25 mouse cellular contexts compared by ENCODE assay signal in the genomic region with DNA sequence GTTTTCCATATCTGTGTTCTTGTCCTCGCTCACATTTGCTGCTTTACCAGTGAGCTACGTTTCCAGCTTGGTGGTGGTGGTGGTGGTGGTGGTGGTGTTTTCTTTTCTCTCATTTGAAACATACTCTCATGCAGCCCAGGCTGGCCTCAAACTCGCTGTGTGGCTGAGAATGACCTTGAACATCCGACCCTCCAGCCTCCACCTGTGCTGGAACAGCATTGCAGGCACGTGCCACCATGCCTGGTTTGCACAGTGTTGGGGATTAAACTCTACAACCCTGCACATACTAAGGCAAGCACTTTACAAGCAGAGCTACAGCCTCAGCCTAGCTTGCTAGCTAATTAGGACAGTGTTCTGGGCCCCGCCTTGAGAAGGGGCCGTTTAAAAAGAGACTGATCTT. TPM values are rescaled to one million over a fixed set of nuclear protein-coding genes. Genes with fewer than 3 reads are reported as not detected.
DNase-seq lines count a peak whose midpoint lies in the region; ATAC-seq and TF ChIP-seq lines count a peak whose summit lies in the region.
"Had no signal": no experiment of that assay in that cellular context is flagged by ENCODE, and none has a peak within 500 bp of the region (broad histone marks: within the 10 kb centered on the region; RNA-seq: fewer than 3 reads in every experiment).

No protein-coding gene starts in this region.

- H3K27me3 ChIP-seq in hindbrain, embryonic 10.5 days (ENCODE audit: insufficient read depth, poor library complexity, severe bottlenecking) = no peaks in the 10 kb centered on the region
- no peaks in the 10 kb centered on the region for H3K27me3 ChIP-seq in hindbrain, embryonic 13.5 days
- H3K27me3 ChIP-seq in stomach, embryonic 14.5 days (ENCODE audit: control insufficient read depth, insufficient read depth, low read length) = no peaks in the 10 kb centered on the region
- no peaks in the 10 kb centered on the region for H3K27me3 ChIP-seq in stomach, postnatal 0 days (ENCODE audit: control insufficient read depth, insufficient read depth, low read length)
- H3K27me3 ChIP-seq: embryonic facial prominence, embryonic 13.5 days; embryonic facial prominence, embryonic 15.5 days; forebrain, embryonic 13.5 days; forebrain, embryonic 15.5 days had no signal

- no peak overlapping the region for H3K4me3 ChIP-seq in hindbrain, embryonic 10.5 days
- no peak overlapping the region for H3K4me3 ChIP-seq in hindbrain, embryonic 13.5 days
- no peak overlapping the region for H3K4me3 ChIP-seq in stomach, embryonic 14.5 days (ENCODE audit: low read depth, low read length)
- H3K4me3 ChIP-seq in stomach, postnatal 0 days (ENCODE audit: low read depth, low read length) = no peak overlapping the region
- H3K4me3 ChIP-seq: embryonic facial prominence, embryonic 13.5 days; embryonic facial prominence, embryonic 15.5 days; erythroblast, embryonic 14.5 days; forebrain, embryonic 10.5 days; forebrain, embryonic 13.5 days; forebrain, embryonic 15.5 days had no signal

- DNase-seq in heart, adult 11 months = peak; percentile 62
- DNase-seq in heart, postnatal 10 days = no peak
- no peak for DNase-seq in hindbrain, embryonic 10.5 days (ENCODE audit: low spot score)
- no peak for DNase-seq in stomach, postnatal 0 days (ENCODE audit: low spot score)
- DNase-seq: adrenal gland, adult 2 months; adrenal gland, postnatal 10 days; adrenal gland, postnatal 25 days; cerebellum, adult 11 months; cerebellum, adult 18-20 months; cerebellum, adult 8-10 months; cerebellum, adult 9-11 months; cerebellum, postnatal 36 days; embryo, embryonic 11 days had no signal

- H3K9ac ChIP-seq in hindbrain, embryonic 13.5 days = no peak overlapping the region
- no peak overlapping the region for H3K9ac ChIP-seq in stomach, embryonic 14.5 days (replicated peaks; ENCODE audit: low read depth, low read length)
- H3K9ac ChIP-seq in stomach, postnatal 0 days (ENCODE audit: low read length) = no peak overlapping the region
- H3K9ac ChIP-seq: embryonic facial prominence, embryonic 13.5 days; embryonic facial prominence, embryonic 15.5 days; forebrain, embryonic 13.5 days; forebrain, embryonic 15.5 days had no signal

- no peak for TF ChIP-seq EP300 in stomach, postnatal 0 days (optimal IDR thresholded peaks at IDR 0.05)

- intact Hi-C loops in heart, postnatal 10 days (cut with DNase I) = no loop called here

- ATAC-seq in hindbrain, embryonic 13.5 days (ENCODE audit: low FRiP score) = no peak
- 0 out of 2 replicates have a peak, but pooled peaks have one; percentile 18 for ATAC-seq in stomach, embryonic 14.5 days (ENCODE audit: insufficient number of reproducible peaks, insufficient read depth, low FRiP score, low read depth)
- ATAC-seq in stomach, postnatal 0 days (ENCODE audit: low FRiP score, low TSS enrichment) = no peak
- ATAC-seq: forebrain, embryonic 13.5 days; forebrain, embryonic 15.5 days had no signal

- H3K4me2 ChIP-seq in hindbrain, embryonic 13.5 days = no peak overlapping the region
- no peak overlapping the region for H3K4me2 ChIP-seq in stomach, embryonic 14.5 days (replicated peaks; ENCODE audit: low read depth, low read length)
- H3K4me2 ChIP-seq in stomach, postnatal 0 days (replicated peaks; ENCODE audit: low read depth) = no peak overlapping the region
- H3K4me2 ChIP-seq: embryonic facial prominence, embryonic 13.5 days; embryonic facial prominence, embryonic 15.5 days; forebrain, embryonic 13.5 days; forebrain, embryonic 15.5 days had no signal

- TF ChIP-seq CTCF in stomach, postnatal 0 days (IDR thresholded peaks at IDR 0.05; ENCODE audit: low read depth) = no peak

- H3K27ac ChIP-seq in hindbrain, embryonic 10.5 days = peak overlapping the region; percentile 66; the same call in 1 of the 2 replicates
- no peak overlapping the region for H3K27ac ChIP-seq in hindbrain, embryonic 13.5 days
- H3K27ac ChIP-seq in stomach, embryonic 14.5 days (ENCODE audit: low read length) = no peak overlapping the region
- no peak overlapping the region for H3K27ac ChIP-seq in stomach, postnatal 0 days (replicated peaks)
- H3K27ac ChIP-seq: embryonic facial prominence, embryonic 13.5 days; embryonic facial prominence, embryonic 15.5 days; forebrain, embryonic 10.5 days; forebrain, embryonic 13.5 days; forebrain, embryonic 15.5 days had no signal

- 89% methylated on average over 7 of the region's 7 CpGs for WGBS in hindbrain, embryonic 10.5 days
- WGBS in hindbrain, embryonic 13.5 days = 92% methylated on average over 7 of the region's 7 CpGs
- WGBS in stomach, embryonic 14.5 days = 81% methylated on average over 7 of the region's 7 CpGs
- 80% methylated on average over 7 of the region's 7 CpGs for WGBS in stomach, postnatal 0 days

- H3K4me1 ChIP-seq in hindbrain, embryonic 10.5 days (replicated peaks) = peaks cover 19% of the 10 kb centered on the region
- no peaks in the 10 kb centered on the region for H3K4me1 ChIP-seq in hindbrain, embryonic 13.5 days (replicated peaks)
- no peaks in the 10 kb centered on the region for H3K4me1 ChIP-seq in stomach, embryonic 14.5 days (ENCODE audit: control insufficient read depth, insufficient read depth, low read length)
- H3K4me1 ChIP-seq in stomach, postnatal 0 days (replicated peaks; ENCODE audit: control insufficient read depth, insufficient read depth) = no peaks in the 10 kb centered on the region
- H3K4me1 ChIP-seq: embryonic facial prominence, embryonic 13.5 days; embryonic facial prominence, embryonic 15.5 days; forebrain, embryonic 13.5 days; forebrain, embryonic 15.5 days had no signal

- no peaks in the 10 kb centered on the region for H3K9me3 ChIP-seq in hindbrain, embryonic 10.5 days
- no peaks in the 10 kb centered on the region for H3K9me3 ChIP-seq in hindbrain, embryonic 13.5 days
- H3K9me3 ChIP-seq in stomach, embryonic 14.5 days (ENCODE audit: control insufficient read depth, low read depth, low read length) = no peaks in the 10 kb centered on the region
- no peaks in the 10 kb centered on the region for H3K9me3 ChIP-seq in stomach, postnatal 0 days (ENCODE audit: control insufficient read depth, low read length)
- H3K9me3 ChIP-seq: embryonic facial prominence, embryonic 13.5 days; embryonic facial prominence, embryonic 15.5 days; forebrain, embryonic 10.5 days; forebrain, embryonic 13.5 days; forebrain, embryonic 15.5 days had no signal

- H3K36me3 ChIP-seq in hindbrain, embryonic 10.5 days = no peaks in the 10 kb centered on the region
- no peaks in the 10 kb centered on the region for H3K36me3 ChIP-seq in hindbrain, embryonic 13.5 days
- H3K36me3 ChIP-seq in stomach, embryonic 14.5 days (ENCODE audit: control insufficient read depth, insufficient read depth, low read length) = no peaks in the 10 kb centered on the region
- no peaks in the 10 kb centered on the region for H3K36me3 ChIP-seq in stomach, postnatal 0 days (ENCODE audit: control insufficient read depth, insufficient read depth, low read length)
- H3K36me3 ChIP-seq: embryonic facial prominence, embryonic 13.5 days; embryonic facial prominence, embryonic 15.5 days; forebrain, embryonic 10.5 days; forebrain, embryonic 15.5 days had no signal

RNA-seq across cellular contexts. Expression of a gene that starts 18.3 kb away (rescaled TPM):
- not detected for total RNA-seq in heart, postnatal 10 days (2021)
- polyA plus RNA-seq in hindbrain, embryonic 10.5 days (2016; fragmentation: Nextera tagmentation; extraction: Ambion mirVana) = not detected in 2 replicates
- polyA plus RNA-seq in hindbrain, embryonic 13.5 days (2015; fragmentation: Nextera tagmentation; extraction: Ambion mirVana) = not detected in 2 replicates
- not detected in 2 replicates for polyA plus RNA-seq in stomach, embryonic 14.5 days (2014; fragmentation: Nextera tagmentation; extraction: Ambion mirVana)
- not detected in 2 replicates for polyA plus RNA-seq in stomach, postnatal 0 days (2015; fragmentation: Nextera tagmentation; extraction: Ambion mirVana)
- total RNA-seq: adrenal gland, adult 2 months; adrenal gland, postnatal 10 days; adrenal gland, postnatal 25 days; adrenal gland, postnatal 4 days; common myeloid progenitor, adult 5-6 weeks had no signal
- polyA plus RNA-seq: adrenal gland, adult 2 months; brain, embryonic 14.5 days; embryonic facial prominence, embryonic 11.5 days; embryonic facial prominence, embryonic 13.5 days; embryonic facial prominence, embryonic 15.5 days; erythroblast, embryonic 14.5 days; forebrain, embryonic 10.5 days; forebrain, embryonic 13.5 days; forebrain, embryonic 15.5 days had no signal
